Mouse (Mus musculus): Measurements from ENCODE around the gene Krtap5-1.
"Not testable (repeated sequence)": the region's sequence is repeated elsewhere in the genome, so short reads cannot be mapped to it uniquely, and the experiment has no call there.

Gene Krtap5-1

DNA sequence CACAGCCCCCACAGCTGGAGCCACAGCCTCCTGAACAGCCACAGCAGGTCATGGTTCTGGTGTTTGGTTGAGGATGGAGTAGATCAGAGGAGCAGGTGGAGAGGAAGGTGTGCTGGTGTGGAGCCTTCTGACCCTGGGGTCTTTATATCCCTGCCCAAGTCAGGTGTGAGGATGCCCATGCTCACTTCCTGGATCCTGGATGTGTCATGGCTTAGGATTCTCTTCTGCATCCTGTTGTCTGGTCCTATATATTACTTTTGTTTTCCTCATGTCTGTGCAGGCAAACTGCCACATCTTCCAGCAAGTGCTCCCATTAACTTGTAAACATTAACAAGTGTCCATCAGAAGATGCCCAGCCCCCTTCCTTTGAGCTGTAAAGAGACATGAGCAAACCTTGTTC lies at the start of gene Krtap5-1:
Gene Krtap5-1, minus strand, starts transcription at position 101 of the 400 bp plus-strand sequence.
- DNase-seq = not testable (repeated sequence)

DNA sequence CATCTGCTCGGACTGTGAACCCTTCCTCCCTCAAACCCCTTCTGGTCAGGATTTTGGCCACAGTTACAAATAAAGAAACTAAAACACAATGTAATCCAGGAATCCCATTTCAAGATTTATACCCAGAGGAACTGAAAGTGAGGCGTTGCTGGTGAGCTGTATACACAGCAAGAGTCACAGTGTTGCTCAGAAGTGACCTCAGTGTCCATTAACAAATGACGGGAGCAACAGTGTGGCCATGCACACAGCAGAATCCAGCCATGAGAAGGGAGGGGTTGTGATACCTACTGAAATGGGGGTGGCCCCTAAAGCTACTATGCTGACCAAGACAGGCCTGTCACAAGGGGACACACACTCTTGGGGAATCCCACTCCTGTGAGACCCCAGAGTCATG lies 45.3 kb upstream of the Krtap5-1 start:
- DNase-seq = no peak

DNA sequence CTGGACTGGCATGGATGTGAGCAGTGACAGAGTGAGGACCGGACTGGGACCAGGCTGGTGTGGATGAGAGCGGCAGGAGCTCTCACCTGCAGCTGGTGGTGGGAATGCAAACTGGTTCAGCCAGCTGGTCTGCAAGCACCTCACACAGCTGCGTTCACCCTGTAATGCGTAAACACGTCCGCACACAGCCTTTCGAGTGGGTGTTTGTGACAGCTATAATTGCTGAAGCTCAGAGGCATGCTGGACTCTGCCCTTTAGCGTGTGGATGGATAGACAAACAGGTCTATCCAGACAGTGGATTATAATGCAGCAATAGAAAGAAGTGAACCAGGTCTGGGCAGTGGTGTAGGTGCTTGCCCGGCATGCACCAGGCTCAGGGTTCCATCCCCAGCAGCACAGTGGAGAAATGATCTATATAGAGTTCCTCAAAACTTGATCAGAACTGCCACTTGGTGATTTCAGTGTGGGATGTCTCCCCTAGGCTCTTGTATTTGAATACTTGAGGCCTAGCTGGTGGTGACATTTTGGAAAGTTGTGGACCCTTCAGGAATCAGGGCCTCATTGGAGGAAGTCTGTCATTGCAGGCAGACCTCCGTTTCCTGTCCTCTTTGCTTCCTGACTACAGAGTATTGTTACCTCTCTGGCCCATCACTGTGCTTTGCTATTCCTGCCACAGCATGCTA lies 44.8 kb upstream of the Krtap5-1 start:
- DNase-seq = no peak

DNA sequence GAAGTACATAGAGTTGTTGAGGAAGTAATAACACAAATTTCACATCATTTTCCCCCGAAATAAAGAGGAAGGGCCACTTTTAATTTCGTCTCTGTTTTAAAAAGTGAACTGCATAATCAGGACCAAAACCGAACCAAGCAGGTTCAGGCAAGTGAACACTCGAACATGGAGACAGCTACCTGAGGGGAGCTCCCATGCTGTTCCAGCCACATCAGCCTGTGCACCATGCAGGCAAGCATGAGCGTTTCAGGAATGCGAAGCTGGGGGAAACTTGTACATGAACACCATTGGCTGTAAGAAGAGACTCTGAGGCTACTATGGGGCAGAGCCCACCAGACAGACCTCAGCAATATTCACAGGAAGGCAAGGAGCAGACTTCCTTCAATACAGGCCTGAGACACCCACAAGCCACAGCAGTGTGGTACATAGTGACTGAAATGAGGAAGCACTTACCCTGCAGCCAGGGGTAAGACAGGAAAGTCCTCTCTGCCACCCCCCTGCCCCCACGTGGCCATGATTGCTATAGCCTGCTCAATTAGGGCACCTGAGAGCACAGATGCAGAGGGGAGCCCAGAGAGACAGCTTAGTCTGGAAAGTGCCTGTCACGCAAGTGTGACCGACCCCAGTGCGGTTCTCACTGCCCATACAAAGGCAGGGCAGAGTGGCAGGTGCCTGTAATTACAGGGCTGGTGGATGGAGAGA lies 43.5 kb upstream of the Krtap5-1 start:
- DNase-seq = no peak

DNA sequence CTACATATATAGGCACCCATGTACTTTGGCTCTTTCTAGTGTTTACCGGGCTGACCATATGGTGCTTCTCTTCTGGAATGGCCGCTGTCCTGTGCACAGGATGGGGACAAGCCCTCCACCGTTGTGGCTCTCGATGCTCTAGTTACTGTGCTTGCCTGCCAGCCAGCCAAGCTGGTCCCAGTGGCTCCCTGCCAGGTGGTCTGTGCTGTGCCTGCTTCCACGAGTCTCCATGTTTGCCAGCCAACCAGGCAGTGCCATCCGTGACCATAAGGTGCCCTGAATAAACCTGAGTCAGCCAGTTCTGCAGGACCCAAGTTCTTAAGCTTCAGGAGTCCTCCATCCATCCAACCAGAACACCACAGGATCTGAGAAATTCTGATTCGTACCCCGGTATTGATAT lies 38.2 kb upstream of the Krtap5-1 start:
- peak; percentile 86 for DNase-seq

DNA sequence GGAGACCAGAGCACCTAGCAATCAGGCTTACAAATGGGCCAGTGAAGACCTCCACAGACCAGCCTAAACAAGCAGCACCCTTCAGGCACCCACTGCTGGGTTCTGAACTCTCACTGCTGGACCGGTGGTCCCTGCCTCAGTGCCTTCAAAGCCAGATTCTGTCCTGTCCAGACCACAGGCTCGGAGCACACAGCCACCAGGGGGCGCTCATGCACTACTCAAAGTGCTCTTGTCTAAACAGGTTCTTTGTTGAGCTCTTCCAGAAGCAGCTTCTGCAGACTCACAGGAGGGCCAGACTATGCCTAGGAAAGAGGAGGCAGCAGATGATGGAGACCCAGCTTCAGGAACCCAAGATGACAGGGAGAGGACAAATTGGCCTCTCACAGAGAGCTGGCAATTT lies 37.3 kb upstream of the Krtap5-1 start:
- peak; percentile 89 for DNase-seq

DNA sequence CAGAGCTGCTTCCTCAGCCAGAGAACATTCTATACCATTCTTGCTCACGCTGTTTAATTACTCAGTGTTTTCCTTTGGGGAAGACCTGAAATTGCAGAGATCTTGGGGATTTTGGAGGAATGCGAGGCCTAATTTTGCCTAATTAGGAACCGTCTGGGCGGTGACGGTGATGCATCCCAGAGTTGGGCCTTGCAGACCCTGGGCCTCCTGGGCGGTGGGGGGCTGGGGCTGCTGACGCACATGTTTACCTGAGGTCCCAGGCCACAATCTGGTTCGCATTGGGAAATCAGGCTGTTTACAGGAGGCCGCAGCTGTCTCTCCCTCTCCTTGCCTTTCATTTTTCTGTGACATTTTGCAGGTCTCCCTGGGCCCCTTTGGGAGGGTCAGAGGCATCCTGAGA lies 35.8 kb upstream of the Krtap5-1 start:
- DNase-seq = not testable (repeated sequence)

DNA sequence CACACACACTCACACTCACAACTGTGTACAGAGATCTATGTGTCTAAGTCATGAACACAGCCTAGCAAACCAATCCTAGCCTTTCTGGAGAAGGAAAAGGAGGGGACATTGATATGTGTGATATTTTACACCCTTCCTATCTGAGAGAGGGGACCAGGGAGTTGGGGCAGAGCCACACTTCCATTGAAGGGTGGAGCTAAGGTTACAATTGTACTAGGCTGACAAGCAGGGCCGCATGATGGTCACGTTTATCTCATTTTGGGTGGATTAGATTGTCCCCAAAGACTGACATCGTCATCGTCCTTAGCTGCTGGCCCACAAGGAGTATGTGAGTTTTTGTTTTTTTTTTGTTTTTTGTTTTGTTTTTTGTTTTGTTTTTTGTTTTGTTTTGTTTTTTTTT lies 34.4 kb upstream of the Krtap5-1 start:
- no peak for DNase-seq

DNA sequence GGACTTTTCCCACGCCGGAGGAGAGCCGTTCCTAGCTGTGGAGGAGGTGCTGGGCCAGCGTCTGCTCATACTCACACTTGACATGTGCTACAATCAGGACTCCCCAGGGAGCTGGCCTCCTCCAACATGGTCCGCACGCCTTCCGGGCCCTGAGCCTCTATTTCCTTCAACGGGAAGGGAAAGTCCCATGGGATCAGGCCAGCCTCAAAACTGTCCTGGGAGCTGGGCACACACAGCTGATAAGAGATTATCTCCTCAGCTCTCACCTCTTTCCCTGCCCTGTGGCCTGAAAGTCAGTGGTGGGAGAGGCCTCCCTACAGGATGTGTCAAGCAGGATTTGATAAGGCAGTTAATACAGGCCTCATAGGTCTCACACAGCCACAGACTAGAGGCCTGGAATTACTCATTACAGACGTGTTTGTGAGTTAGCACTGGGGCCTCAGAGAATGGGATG lies 33.4 kb upstream of the Krtap5-1 start:
- no peak for DNase-seq

DNA sequence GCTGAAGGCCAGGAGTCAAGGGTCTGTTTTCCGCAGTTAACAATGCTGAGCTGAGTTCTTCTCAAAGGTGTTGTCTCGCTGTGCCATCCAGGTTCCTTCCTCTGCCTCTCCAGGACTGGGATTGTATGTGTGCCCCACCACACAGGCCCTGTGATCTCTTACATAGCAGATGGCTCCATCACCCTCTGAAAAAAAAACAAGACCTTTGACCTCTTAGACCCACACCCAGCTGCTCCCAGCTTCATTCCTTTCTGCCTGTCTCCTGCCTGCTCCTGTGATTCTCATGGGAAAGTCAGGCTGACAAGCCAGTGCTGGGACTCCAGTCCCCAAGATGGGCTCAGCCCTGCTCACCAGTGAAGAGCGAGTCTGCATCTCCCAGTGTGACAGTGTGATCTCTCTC lies 31.6 kb upstream of the Krtap5-1 start:
- DNase-seq = no peak

DNA sequence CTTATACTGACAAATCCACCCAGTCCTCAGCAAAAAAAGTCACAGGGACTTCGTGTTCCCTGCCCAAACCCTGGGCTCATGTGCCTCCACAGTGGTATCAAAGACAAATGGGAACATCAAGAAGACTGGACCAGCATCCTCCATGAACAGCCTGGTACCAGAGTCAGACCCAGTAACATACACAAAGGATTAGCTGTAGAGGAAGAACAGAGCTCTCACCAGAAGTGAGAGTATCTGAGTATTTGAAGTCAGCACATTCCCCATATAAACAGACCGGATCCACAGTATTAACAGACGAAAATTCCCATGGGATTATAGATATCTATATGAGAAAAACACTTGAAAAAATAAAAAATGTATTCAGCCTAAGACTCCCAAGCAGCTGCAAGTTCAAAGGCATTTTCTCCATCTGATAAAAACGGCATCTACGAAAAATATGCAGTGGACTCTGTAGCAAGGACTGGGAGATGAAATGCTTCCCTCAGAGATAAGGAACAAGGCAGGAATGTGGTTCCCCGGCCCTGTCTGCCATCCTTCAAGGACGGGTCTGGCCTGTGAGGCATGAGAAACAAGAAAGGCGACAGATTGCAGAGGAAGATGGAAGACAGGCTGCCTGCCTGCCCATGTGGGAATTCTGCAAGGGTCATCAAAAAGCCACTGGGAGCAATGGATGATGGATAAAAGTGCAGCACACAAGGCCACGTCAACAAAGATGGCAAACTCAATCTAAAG lies 30.0 kb upstream of the Krtap5-1 start:
- DNase-seq = no peak

DNA sequence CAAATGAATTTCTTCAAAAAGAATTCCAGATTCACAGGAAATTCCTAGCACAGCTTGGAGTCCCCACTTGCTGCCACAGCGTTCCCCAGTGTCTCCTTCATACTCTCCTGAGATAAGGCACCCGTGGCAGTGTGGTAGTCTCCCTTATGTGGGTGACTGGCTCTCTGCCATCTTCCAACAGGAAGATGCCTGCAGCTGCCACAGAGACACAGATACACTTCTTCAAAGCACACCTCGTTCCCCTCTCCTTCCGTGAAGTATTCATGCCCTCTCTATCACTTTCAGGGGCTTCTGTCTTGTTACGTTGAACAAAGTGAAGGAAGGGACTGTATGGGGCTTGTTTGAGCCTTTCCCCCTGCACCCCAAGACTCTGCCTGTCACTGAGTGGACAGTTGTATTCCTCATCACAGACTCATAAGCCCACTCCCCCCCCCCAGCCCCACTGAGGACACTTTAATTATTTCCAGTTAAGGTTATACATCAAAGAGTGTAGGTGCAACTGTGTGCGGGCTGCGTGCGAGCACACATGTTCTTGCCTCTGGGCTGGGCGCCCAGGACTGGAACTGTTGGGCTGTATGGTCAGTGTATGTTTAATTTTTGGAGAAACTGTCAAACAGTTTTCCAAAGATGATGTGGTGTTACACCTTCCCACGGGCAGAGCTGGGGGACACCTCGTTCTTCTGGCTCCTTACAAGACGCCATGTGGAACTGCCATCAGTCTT lies 26.6 kb upstream of the Krtap5-1 start:
- DNase-seq = no peak

DNA sequence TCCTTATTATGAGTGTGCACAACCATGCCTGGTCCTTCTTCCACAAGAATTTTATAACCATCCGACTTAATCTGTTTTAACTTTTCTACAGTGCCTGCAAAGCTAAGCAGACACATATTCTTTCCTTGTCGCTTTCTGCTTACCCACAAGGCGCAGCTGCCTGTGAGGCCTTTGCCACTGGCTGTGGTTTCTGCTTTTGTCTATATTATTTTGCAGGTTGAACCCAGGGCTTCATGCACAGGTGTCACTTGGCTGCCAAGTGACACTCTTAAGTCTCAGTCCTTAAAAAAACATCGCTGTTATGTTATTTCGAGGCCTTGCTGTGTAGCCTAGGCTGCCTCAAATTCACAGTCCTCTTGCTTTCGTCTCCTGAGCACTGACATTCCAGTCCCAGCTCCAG lies 25.7 kb upstream of the Krtap5-1 start:
- DNase-seq = no peak

DNA sequence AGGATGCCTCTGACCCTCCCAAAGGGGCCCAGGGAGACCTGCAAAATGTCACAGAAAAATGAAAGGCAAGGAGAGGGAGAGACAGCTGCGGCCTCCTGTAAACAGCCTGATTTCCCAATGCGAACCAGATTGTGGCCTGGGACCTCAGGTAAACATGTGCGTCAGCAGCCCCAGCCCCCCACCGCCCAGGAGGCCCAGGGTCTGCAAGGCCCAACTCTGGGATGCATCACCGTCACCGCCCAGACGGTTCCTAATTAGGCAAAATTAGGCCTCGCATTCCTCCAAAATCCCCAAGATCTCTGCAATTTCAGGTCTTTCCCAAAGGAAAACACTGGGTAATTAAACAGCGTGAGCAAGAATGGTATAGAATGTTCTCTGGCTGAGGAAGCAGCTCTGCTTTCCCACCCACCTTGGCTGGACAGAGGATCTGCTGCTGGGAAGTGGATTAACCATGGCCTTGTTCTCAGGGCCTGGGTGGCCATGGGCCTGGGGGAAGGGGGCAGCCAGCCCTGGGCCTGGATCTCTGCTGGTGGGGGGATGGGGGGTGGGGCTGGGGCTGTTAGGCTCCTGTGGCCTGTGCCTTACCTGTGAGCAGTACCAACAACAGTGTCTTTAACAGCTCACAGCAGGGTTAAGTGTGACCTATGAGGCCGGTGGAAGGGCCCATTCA lies 24.9 kb upstream of the Krtap5-1 start:
- DNase-seq = not testable (repeated sequence)

DNA sequence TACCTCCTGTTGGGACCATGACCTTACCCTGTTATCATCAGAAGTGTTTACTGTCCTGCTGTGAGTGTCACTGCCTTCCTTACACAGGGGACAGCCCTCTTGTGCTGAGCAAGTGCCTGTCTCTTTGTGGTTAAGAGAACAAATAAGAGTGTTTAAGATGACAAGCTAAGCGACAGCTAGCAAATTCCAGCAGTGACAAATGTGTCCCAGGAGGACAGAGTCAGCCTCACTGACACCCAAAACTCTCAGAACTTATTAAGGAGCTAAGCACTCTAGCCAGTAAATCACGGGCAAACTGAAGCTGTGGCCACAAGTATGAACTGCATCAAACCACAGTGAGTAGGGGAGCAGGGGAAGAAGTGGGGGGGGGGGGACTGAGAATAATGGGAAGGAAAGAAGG lies 24.0 kb upstream of the Krtap5-1 start:
- DNase-seq = no peak

DNA sequence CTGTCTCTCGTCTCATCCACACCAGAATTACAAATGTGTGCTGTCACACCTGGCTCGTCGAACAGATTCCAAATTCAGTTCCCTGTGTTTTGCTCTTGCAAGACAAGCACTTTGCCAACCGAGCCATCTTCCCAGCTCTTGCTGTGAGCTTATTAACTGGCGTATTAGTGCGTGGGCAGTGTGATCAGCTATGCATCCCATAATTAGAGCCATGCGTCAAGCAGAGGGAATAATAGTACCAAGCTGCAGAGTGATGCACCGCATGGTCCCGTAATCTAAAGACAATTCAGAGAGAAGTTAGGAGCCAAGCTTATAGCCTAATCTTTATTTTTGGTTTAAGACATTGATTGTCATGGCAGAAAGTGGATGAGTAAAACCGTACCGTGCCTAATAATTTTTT lies 22.2 kb upstream of the Krtap5-1 start:
- no peak for DNase-seq

DNA sequence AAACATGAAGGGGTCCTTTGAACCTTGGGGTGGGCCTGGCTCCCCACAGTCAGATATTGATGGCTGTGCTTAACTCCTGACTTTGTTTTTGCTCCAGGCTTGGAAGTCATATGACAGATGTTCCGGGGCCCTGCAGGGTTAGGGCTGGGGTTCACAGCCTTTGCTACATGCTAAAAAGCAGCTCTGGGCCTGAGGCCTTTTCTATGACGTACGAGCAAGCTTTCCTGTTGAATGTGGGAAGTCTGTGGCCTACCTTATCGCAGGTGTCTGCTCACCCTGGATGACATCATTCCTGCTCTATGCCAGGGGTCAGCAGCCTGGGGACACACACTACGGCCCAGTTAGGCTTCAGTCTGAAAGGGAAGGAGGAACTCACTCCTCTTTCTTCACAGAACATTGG lies 20.3 kb upstream of the Krtap5-1 start:
- no peak for DNase-seq

DNA sequence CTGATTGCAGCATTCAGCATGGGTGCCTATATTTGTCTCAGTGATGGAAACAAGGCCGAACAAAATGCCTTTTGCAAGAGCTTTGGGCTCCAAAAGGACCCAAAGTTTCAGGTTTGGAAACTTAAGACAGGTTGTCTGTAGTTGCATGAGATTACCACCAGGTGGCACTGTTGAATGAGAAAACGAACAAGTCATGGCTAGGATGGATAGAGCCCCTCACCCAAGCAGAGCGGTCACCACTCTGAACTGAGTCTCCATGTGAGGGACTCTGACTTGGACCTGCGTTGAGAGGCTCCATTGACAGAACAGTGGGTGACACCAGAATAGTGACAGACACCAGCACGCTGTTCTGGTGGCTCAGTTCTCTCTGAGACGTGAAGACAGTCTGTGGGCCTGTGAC lies 19.6 kb upstream of the Krtap5-1 start:
- no peak for DNase-seq

DNA sequence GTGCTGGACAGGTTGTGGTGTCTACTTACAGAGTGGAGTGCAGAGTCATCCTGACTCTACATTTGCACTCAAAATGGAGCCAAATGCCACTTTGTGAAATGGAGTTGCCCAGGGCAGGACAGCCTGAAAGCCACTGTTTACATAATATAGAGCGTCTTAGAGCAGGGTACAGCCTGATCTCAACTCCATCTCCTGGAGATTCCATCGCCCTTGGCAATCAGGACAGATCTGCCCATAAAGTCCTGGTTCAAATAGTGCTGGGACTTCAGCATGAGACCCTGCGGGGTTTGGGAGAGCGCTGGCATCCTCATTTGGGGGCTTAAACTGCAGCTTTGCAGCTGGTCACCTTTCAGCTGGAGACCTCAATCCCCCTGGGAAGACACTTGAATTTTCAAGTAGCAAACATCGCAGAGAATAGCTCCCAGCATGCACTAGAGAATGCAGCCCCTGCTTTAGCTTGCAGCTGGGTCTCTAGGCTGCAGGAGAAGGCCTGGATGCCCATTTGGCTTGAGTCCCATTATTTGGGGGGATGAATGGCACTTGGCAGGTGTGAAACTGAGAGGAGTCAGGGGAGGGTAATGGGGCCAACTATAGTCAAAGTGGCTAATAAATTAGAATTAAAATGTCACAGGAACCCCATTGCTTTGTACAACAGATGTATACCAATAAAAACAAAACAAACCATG lies 17.8 kb upstream of the Krtap5-1 start:
- DNase-seq = no peak

DNA sequence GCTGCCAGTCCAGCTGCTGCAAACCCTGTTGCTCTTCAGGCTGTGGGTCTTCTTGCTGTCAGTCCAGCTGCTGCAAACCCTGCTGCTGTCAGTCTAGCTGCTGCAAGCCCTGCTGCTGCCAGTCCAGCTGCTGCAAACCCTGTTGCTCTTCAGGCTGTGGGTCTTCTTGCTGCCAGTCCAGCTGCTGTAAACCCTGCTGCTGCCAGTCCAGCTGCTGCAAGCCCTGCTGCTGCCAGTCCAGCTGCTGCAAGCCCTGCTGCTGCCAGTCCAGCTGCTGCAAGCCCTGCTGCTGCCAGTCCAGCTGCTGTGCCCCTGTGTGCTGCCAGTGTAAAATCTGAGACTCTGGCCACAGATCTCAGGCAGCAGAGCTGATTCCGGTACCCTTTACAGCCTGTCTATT lies 7.0 kb upstream of the Krtap5-1 start:
- not testable (repeated sequence) for DNase-seq

DNA sequence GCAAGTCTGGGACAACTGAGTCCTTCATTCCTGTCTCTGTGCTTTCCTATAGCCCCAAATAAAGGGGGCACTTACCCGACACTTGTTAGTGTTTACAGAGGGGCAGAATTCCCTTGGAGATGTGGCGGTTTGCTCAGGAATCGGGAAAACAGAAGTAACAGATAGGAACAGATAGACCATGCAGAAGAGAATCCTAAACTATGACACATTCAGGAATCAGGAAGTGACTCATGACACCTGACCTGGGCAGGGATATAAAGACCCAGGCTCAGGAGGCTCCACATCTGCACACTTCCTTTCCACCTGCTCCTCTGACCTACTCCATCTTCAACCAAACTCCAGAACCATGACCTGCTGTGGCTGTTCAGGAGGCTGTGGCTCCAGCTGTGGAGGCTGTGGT lies 6.3 kb upstream of the Krtap5-1 start, which contains the start of gene Krtap5-4:
Gene Krtap5-4, plus strand, starts transcription at position 301 of the 400 bp plus-strand sequence.
- DNase-seq = no peak

DNA sequence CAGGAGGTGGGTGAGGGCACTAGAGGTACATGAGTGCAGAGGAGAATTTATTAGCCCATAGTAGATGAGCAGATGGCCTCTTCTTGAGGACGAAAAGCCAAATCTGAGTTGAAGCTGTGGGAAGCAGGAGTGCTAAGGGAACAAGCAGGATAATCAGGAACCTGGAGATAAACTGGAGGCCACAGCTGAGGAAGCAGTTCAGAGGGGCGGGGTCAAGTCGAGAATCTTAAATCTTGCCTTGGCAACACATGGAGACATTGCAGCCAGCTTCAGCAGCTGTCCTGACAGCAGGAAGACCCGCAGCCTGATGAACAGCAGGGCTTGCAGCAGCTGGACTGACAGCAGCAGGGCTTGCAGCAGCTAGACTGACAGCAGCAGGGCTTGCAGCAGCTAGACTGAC lies 810 bp downstream of the Krtap5-1 start:
- DNase-seq = not testable (repeated sequence)

Data from cerebellum, adult 11 months (tissue).